Mouse (Mus musculus): ENCODE results near the gene Mrc2. TPM values are rescaled to one million over a fixed set of nuclear protein-coding genes. Genes with fewer than 3 reads are reported as not detected.

Gene Mrc2
- total and polyA plus RNA-seq, 3 experiments: under 0.01 to 0.10 (median 0.09) TPM

- Histone ChIP-seq H3K4me1 (ENCODE audit: control insufficient read depth in 1 of 2, insufficient read depth in 2 of 2) (peaks cover 9 to 24% of the 10 kb centered on the region in 2 experiments; a peak in 3 of 4 replicates), H3K9me3 (replicated peaks; ENCODE audit: low read length) (no peaks in the 10 kb centered on the region), H3K27me3 (replicated peaks) (peaks cover 4% of the 10 kb centered on the region), H3K9ac (ENCODE audit: insufficient read depth, low read depth) (no peak overlapping the region), H3K27ac (ENCODE audit: insufficient read depth, low read depth) (no peak overlapping the region), H3K4me3 (replicated peaks in 1 of 3; ENCODE audit: low read depth in 2 of 3, low read length in 2 of 3, poor library complexity in 1 of 3) (no peak overlapping the region), H3K79me2 (replicated peaks; ENCODE audit: control insufficient read depth, extremely low read depth, insufficient read depth, poor library complexity, severe bottlenecking) (no peaks in the 10 kb centered on the region), H3K4me2 (ENCODE audit: insufficient read depth, low read depth, poor library complexity, severe bottlenecking) (no peak overlapping the region), H3K36me3 (replicated peaks in 1 of 2; ENCODE audit: control insufficient read depth in 1 of 2, insufficient read depth in 1 of 2, low read length in 1 of 2) (no peaks in the 10 kb centered on the region)
- in situ Hi-C loops (cut with MboI; ENCODE audit: low pct_ligation_motif_present, low pct_unique_long_range_greater_than_20kb, low sequenced_read_pairs): loop anchor here (5.0 kb wide), 2 partner anchors 247 to 567 kb away; no protein-coding TSS in a partner anchor
- peak; percentile 50 for DNase-seq (ENCODE audit: extremely low read depth)
- TF ChIP-seq CHD1 (IDR thresholded peaks at IDR 0.05; ENCODE audit: low read depth, low read length) (no peak), SIN3A (IDR thresholded peaks at IDR 0.05; ENCODE audit: low read length) (no peak), ELF1 (IDR thresholded peaks at IDR 0.05; ENCODE audit: low read depth, low read length) (no peak), CTCF (conservative IDR thresholded peaks at IDR 0.05 in 1 of 2, IDR thresholded peaks at IDR 0.05 in 1 of 2; ENCODE audit: low read depth in 2 of 2, low read length in 2 of 2) (peak; percentile 80 to 86), IRF4 (IDR thresholded peaks at IDR 0.05; ENCODE audit: low read depth, low read length) (no peak), TBP (conservative IDR thresholded peaks at IDR 0.05; ENCODE audit: low read depth, low read length) (no peak), KAT2A (IDR thresholded peaks at IDR 0.05; ENCODE audit: insufficient replicate concordance, low read length) (no peak), SMC3 (IDR thresholded peaks at IDR 0.05; ENCODE audit: low read depth, low read length) (peak; percentile 65), MAZ (IDR thresholded peaks at IDR 0.05; ENCODE audit: low read depth, low read length) (0 out of 2 replicates have a peak, but pooled peaks have one; percentile 30), POLR2AphosphoS2 (IDR thresholded peaks at IDR 0.05; ENCODE audit: low read depth, low read length) (no peak), CHD2 (IDR thresholded peaks at IDR 0.05; ENCODE audit: low read length) (no peak), EP300 (IDR thresholded peaks at IDR 0.05; ENCODE audit: low read length) (no peak), TCF12 (IDR thresholded peaks at IDR 0.05; ENCODE audit: low read depth, low read length) (no peak), USF2 (conservative IDR thresholded peaks at IDR 0.05; ENCODE audit: low read depth, low read length) (no peak), RAD21 (IDR thresholded peaks at IDR 0.05; ENCODE audit: low read depth, low read length) (peak; percentile 75), GABPA (IDR thresholded peaks at IDR 0.05; ENCODE audit: insufficient replicate concordance, low read depth, low read length) (no peak), ZMIZ1 (IDR thresholded peaks at IDR 0.05; ENCODE audit: low read depth, low read length) (no peak), PAX5 (IDR thresholded peaks at IDR 0.05; ENCODE audit: low read length) (no peak)
- dilution Hi-C loops (cut with MboI; ENCODE audit: extremely low pct_ligation_motif_present, extremely low pct_unique_long_range_greater_than_20kb, low sequenced_read_pairs): no loop called here
Observed at GRCm38 (mm10) chr11:105345284-105345683, 52.8 kb downstream of the Mrc2 start.

- dilution Hi-C loops (cut with MboI; ENCODE audit: extremely low pct_ligation_motif_present, extremely low pct_unique_long_range_greater_than_20kb, low sequenced_read_pairs) (no loop called here), in situ Hi-C loops (cut with MboI; ENCODE audit: low pct_ligation_motif_present, low pct_unique_long_range_greater_than_20kb, low sequenced_read_pairs) (loop anchor here (5.0 kb wide), 2 partner anchors 245 to 565 kb away; no protein-coding TSS in a partner anchor)
- Histone ChIP-seq H3K9me3 (replicated peaks; ENCODE audit: low read length) (no peaks in the 10 kb centered on the region), H3K27ac (ENCODE audit: insufficient read depth, low read depth) (no peak overlapping the region), H3K4me3 (replicated peaks in 1 of 3; ENCODE audit: low read depth in 2 of 3, low read length in 2 of 3, poor library complexity in 1 of 3) (no peak overlapping the region), H3K27me3 (replicated peaks) (peaks cover 4% of the 10 kb centered on the region), H3K9ac (ENCODE audit: insufficient read depth, low read depth) (no peak overlapping the region), H3K79me2 (replicated peaks; ENCODE audit: control insufficient read depth, extremely low read depth, insufficient read depth, poor library complexity, severe bottlenecking) (no peaks in the 10 kb centered on the region), H3K4me2 (ENCODE audit: insufficient read depth, low read depth, poor library complexity, severe bottlenecking) (peak overlapping the region; percentile 17; the same call in 1 of the 2 replicates), H3K36me3 (replicated peaks in 1 of 2; ENCODE audit: control insufficient read depth in 1 of 2, insufficient read depth in 1 of 2, low read length in 1 of 2) (no peaks in the 10 kb centered on the region), H3K4me1 (ENCODE audit: control insufficient read depth in 1 of 2, insufficient read depth in 2 of 2) (peaks cover 9 to 24% of the 10 kb centered on the region in 2 experiments; a peak in 3 of 4 replicates)
- DNase-seq (ENCODE audit: extremely low read depth): peak; percentile 92
- no peak for TF ChIP-seq CHD1 (IDR thresholded peaks at IDR 0.05; ENCODE audit: low read depth, low read length)
- no peak for TF ChIP-seq POLR2A (IDR thresholded peaks at IDR 0.05; ENCODE audit: low read depth, low read length)
- peak; percentile 93 to 97 for TF ChIP-seq CTCF (conservative IDR thresholded peaks at IDR 0.05 in 1 of 2, IDR thresholded peaks at IDR 0.05 in 1 of 2; ENCODE audit: low read depth in 2 of 2, low read length in 2 of 2)
- TF ChIP-seq MAZ (IDR thresholded peaks at IDR 0.05; ENCODE audit: low read depth, low read length): peak; percentile 73
- TF ChIP-seq ETS1 (conservative IDR thresholded peaks at IDR 0.05; ENCODE audit: low read depth, low read length): no peak
- TF ChIP-seq ZC3H11A (IDR thresholded peaks at IDR 0.05; ENCODE audit: low read depth, low read length): peak; percentile 79
- peak; percentile 57; the same call in 1 of the 2 replicates for TF ChIP-seq MAX (IDR thresholded peaks at IDR 0.05; ENCODE audit: low read length)
- peak; percentile 95 for TF ChIP-seq RAD21 (IDR thresholded peaks at IDR 0.05; ENCODE audit: low read depth, low read length)
- peak; percentile 92 for TF ChIP-seq SMC3 (IDR thresholded peaks at IDR 0.05; ENCODE audit: low read depth, low read length)
- TF ChIP-seq MEF2A (IDR thresholded peaks at IDR 0.05; ENCODE audit: borderline replicate concordance, low read depth, low read length): 0 out of 2 replicates have a peak, but pooled peaks have one; percentile 19
- no peak for TF ChIP-seq JUND (conservative IDR thresholded peaks at IDR 0.05; ENCODE audit: low read depth, low read length)
- peak; percentile 17; the same call in 1 of the 2 replicates for TF ChIP-seq ELF1 (IDR thresholded peaks at IDR 0.05; ENCODE audit: low read depth, low read length)
- peak; percentile 12; the same call in 1 of the 2 replicates for TF ChIP-seq IRF4 (IDR thresholded peaks at IDR 0.05; ENCODE audit: low read depth, low read length)
- TF ChIP-seq PAX5 (IDR thresholded peaks at IDR 0.05; ENCODE audit: low read length): no peak
- TF ChIP-seq CHD2 (IDR thresholded peaks at IDR 0.05; ENCODE audit: low read length): no peak
- no peak for TF ChIP-seq TCF12 (IDR thresholded peaks at IDR 0.05; ENCODE audit: low read depth, low read length)
- no peak for TF ChIP-seq ZNF384 (IDR thresholded peaks at IDR 0.05; ENCODE audit: low read depth, low read length)
- TF ChIP-seq MYC (IDR thresholded peaks at IDR 0.05; ENCODE audit: low read depth, low read length): peak; percentile 73; the same call in 1 of the 2 replicates
- peak; percentile 55; the same call in 1 of the 2 replicates for TF ChIP-seq NELFE (IDR thresholded peaks at IDR 0.05; ENCODE audit: low read depth, low read length)
- no peak for TF ChIP-seq ZKSCAN1 (IDR thresholded peaks at IDR 0.05; ENCODE audit: borderline replicate concordance, low read depth, low read length)
Observed at GRCm38 (mm10) chr11:105347162-105348161, 55.0 kb downstream of the Mrc2 start.
